Mouse (Mus musculus): ENCODE data around the gene Zswim8. TPM values are rescaled to one million over a fixed set of nuclear protein-coding genes. Genes with fewer than 3 reads are reported as not detected.
A peak's percentile ranks its signal among the peaks of the same experiment; 100 is the strongest.

Gene Zswim8
- polyA plus RNA-seq, 1 experiment: 105 TPM

GRCm38 (mm10) chr14:20757370-20757907, 50.1 kb downstream of the Zswim8 start:
- 92% methylated on average over 22 of the region's 22 CpGs for WGBS
- TF ChIP-seq CTCF (IDR thresholded peaks at IDR 0.05; ENCODE audit: control insufficient read depth, insufficient read depth, low read length) (no peak), POLR2A (IDR thresholded peaks at IDR 0.05; ENCODE audit: borderline replicate concordance, control insufficient read depth, low read depth, low read length) (peak; percentile 26; the same call in 1 of the 2 replicates)
- Histone ChIP-seq H3K4me1 (ENCODE audit: control insufficient read depth, insufficient read depth, low read length) (no peaks in the 10 kb centered on the region), H3K4me3 (replicated peaks; ENCODE audit: control insufficient read depth, low read depth, low read length) (no peak overlapping the region), H3K27ac (ENCODE audit: control insufficient read depth, insufficient read depth, low read depth, low read length, poor library complexity) (no peak overlapping the region)

DNA sequence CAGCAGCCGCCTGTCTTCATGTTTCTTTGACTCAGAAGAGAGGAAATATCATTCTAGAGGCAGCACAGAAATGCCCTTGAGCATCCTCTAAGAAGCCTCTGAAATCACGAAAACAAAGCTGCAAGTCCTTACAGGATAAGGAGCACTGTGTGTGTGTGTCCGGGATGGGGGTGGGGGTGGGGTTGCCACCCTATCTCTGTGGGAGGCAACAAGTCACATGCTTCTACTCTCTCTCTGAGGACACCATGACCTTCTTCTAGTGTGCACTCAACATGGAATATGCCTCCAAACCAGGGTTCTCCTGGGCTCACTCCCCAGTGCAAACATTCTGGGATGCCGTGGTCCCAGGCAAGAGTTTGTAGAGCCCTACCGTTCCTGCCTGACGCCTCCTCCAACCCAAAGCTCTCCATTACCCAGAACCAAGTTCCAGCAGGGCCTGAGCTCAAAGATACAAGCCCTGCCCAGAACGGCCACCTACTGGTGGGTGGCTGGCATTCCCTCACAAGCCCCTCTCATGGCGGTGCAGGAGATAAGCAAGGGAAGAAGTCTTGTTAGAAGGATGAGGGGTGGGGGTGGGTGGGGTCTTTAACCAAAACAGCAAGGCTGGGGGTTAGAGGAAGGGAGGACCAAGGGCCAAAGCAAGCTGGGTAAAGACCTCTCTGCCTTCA, 51.5 kb downstream of the Zswim8 start:
- no peak overlapping the region for H3K27ac ChIP-seq (ENCODE audit: control insufficient read depth, insufficient read depth, low read depth, low read length, poor library complexity)
- no peak for TF ChIP-seq POLR2A (IDR thresholded peaks at IDR 0.05; ENCODE audit: borderline replicate concordance, control insufficient read depth, low read depth, low read length)
- TF ChIP-seq CTCF (IDR thresholded peaks at IDR 0.05; ENCODE audit: control insufficient read depth, insufficient read depth, low read length): no peak
- no peak overlapping the region for H3K4me3 ChIP-seq (replicated peaks; ENCODE audit: control insufficient read depth, low read depth, low read length)
- no peaks in the 10 kb centered on the region for H3K4me1 ChIP-seq (ENCODE audit: control insufficient read depth, insufficient read depth, low read length)
- 85% methylated on average over 8 of the region's 8 CpGs for WGBS

DNA sequence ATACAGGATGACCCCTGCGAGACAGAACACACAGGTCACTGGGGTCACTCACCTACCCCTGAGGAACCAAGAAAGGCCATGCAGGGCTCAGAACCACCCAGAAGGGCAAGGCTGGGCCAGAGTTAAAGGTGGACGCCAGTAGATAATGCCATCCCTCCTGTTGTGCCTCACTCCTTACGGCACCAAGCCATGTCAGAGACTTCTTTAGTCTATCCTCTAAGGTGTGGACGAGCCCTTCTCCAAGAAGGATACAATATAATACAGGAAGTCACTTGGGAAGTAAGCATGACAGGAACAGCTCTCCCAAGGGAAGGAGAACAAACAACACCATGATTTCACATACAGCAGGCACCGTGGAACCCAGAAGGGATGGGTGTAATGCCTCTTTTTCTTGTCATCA, 57.6 kb downstream of the Zswim8 start:
- WGBS: 86% methylated on average over 5 of the region's 5 CpGs
- Histone ChIP-seq H3K4me3 (replicated peaks; ENCODE audit: control insufficient read depth, low read depth, low read length) (no peak overlapping the region), H3K4me1 (ENCODE audit: control insufficient read depth, insufficient read depth, low read length) (peaks cover 1% of the 10 kb centered on the region; the same call in 1 of the 2 replicates), H3K27ac (ENCODE audit: control insufficient read depth, insufficient read depth, low read depth, low read length, poor library complexity) (peak overlapping the region; percentile 14; the same call in 1 of the 2 replicates)
- TF ChIP-seq CTCF (IDR thresholded peaks at IDR 0.05; ENCODE audit: control insufficient read depth, insufficient read depth, low read length) (no peak), POLR2A (IDR thresholded peaks at IDR 0.05; ENCODE audit: borderline replicate concordance, control insufficient read depth, low read depth, low read length) (no peak)

- WGBS: 21% methylated on average over 12 of the region's 12 CpGs
- TF ChIP-seq POLR2A (IDR thresholded peaks at IDR 0.05; ENCODE audit: borderline replicate concordance, control insufficient read depth, low read depth, low read length): no peak
- peak; percentile 94 for TF ChIP-seq CTCF (IDR thresholded peaks at IDR 0.05; ENCODE audit: control insufficient read depth, insufficient read depth, low read length)
These were observed 58.4 kb downstream of the Zswim8 start for GRCm38 (mm10) chr14:20765642-20766258.

GRCm38 (mm10) chr14:20767936-20768335, 60.6 kb downstream of the Zswim8 start:
- 83% methylated on average over 7 of the region's 7 CpGs for WGBS
- H3K4me1 ChIP-seq (ENCODE audit: control insufficient read depth, insufficient read depth, low read length): peaks cover 1% of the 10 kb centered on the region; the same call in 1 of the 2 replicates
- TF ChIP-seq POLR2A (IDR thresholded peaks at IDR 0.05; ENCODE audit: borderline replicate concordance, control insufficient read depth, low read depth, low read length): no peak
- no peak for TF ChIP-seq CTCF (IDR thresholded peaks at IDR 0.05; ENCODE audit: control insufficient read depth, insufficient read depth, low read length)
- H3K27ac ChIP-seq (ENCODE audit: control insufficient read depth, insufficient read depth, low read depth, low read length, poor library complexity): no peak overlapping the region
- no peak overlapping the region for H3K4me3 ChIP-seq (replicated peaks; ENCODE audit: control insufficient read depth, low read depth, low read length)

More at GRCm38 (mm10) chr14:20765642-20766258, 58.4 kb downstream of the Zswim8 start:
- Histone ChIP-seq H3K4me1 (ENCODE audit: control insufficient read depth, insufficient read depth, low read length) (peaks cover 1% of the 10 kb centered on the region; the same call in 1 of the 2 replicates), H3K27ac (ENCODE audit: control insufficient read depth, insufficient read depth, low read depth, low read length, poor library complexity) (no peak overlapping the region; the same call in 1 of the 2 replicates), H3K4me3 (replicated peaks; ENCODE audit: control insufficient read depth, low read depth, low read length) (no peak overlapping the region)

DNA sequence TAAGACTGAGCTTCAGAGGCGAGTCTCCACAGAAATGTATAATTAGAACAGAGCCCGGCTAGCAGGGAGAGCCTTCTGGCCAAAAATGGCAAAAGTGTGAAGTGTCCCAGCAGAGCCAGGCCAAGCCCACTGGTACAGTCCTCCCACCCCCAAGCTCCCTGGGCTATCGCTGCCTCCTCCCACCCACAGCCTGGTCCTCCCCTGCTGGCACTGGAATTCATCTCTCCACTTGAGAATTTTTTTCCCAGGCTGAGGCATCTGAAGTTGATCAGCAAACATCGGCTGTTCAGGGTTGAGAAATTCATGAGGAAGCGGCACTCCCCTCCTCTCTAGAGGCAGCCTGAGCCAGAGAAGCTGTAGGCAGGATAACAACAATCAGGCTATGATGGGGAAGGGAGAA, 61.2 kb downstream of the Zswim8 start:
- TF ChIP-seq CTCF (IDR thresholded peaks at IDR 0.05; ENCODE audit: control insufficient read depth, insufficient read depth, low read length) (no peak), POLR2A (IDR thresholded peaks at IDR 0.05; ENCODE audit: borderline replicate concordance, control insufficient read depth, low read depth, low read length) (no peak)
- no peak overlapping the region for H3K27ac ChIP-seq (ENCODE audit: control insufficient read depth, insufficient read depth, low read depth, low read length, poor library complexity)
- H3K4me1 ChIP-seq (ENCODE audit: control insufficient read depth, insufficient read depth, low read length): peaks cover 1% of the 10 kb centered on the region; the same call in 1 of the 2 replicates
- no peak overlapping the region for H3K4me3 ChIP-seq (replicated peaks; ENCODE audit: control insufficient read depth, low read depth, low read length)
- 77% methylated on average over 5 of the region's 5 CpGs for WGBS

GRCm38 (mm10) chr14:20771941-20772340, 64.6 kb downstream of the Zswim8 start:
- no peaks in the 10 kb centered on the region; the same call in 1 of the 2 replicates for H3K4me1 ChIP-seq (ENCODE audit: control insufficient read depth, insufficient read depth, low read length)
- TF ChIP-seq POLR2A (IDR thresholded peaks at IDR 0.05; ENCODE audit: borderline replicate concordance, control insufficient read depth, low read depth, low read length) (no peak), CTCF (IDR thresholded peaks at IDR 0.05; ENCODE audit: control insufficient read depth, insufficient read depth, low read length) (no peak)
- 83% methylated on average over 3 of the region's 3 CpGs for WGBS

DNA sequence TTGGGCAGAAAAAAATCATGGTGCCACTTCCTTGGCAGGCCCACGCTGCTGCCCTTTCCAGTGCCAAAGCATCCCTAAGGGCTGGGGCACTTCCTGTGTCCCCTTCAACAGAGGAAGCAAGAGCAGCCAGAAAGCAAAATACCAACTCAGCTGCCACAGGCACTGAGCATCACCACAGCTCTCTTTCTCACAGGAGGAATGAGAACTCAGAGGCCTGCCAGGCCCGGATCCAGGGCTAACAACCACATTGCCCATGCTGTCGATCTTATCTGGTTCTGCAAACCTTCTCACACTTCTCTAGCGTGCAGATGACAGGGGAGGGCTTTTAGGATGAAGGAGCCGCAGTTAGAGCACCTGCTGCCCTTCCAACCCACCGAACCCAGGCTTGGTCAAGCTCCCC, 65.5 kb downstream of the Zswim8 start:
- H3K4me1 ChIP-seq (ENCODE audit: control insufficient read depth, insufficient read depth, low read length): no peaks in the 10 kb centered on the region; the same call in 1 of the 2 replicates
- TF ChIP-seq CTCF (IDR thresholded peaks at IDR 0.05; ENCODE audit: control insufficient read depth, insufficient read depth, low read length) (no peak), POLR2A (IDR thresholded peaks at IDR 0.05; ENCODE audit: borderline replicate concordance, control insufficient read depth, low read depth, low read length) (no peak)
- 20% methylated on average over 6 of the region's 6 CpGs for WGBS
- no peak overlapping the region for H3K27ac ChIP-seq (ENCODE audit: control insufficient read depth, insufficient read depth, low read depth, low read length, poor library complexity)
- no peak overlapping the region for H3K4me3 ChIP-seq (replicated peaks; ENCODE audit: control insufficient read depth, low read depth, low read length)

More at GRCm38 (mm10) chr14:20771941-20772340, 64.6 kb downstream of the Zswim8 start:
- Histone ChIP-seq H3K27ac (ENCODE audit: control insufficient read depth, insufficient read depth, low read depth, low read length, poor library complexity) (no peak overlapping the region), H3K4me3 (replicated peaks; ENCODE audit: control insufficient read depth, low read depth, low read length) (no peak overlapping the region)

Other genes starting within 250 kb of the Zswim8 start
- 28.3 and 34.6 TPM in 2 replicates for gene Anxa7, start 227.4 kb upstream of the Zswim8 start, polyA plus RNA-seq (2011; ENCODE audit: insufficient read depth, insufficient read length, low replicate concordance, missing spikeins)
- 7.6 and 7.7 TPM in 2 replicates for gene Mss51, start 210.7 kb upstream of the Zswim8 start, polyA plus RNA-seq (2011; ENCODE audit: insufficient read depth, insufficient read length, low replicate concordance, missing spikeins)
- gene Ppp3cb, start 161.0 kb upstream of the Zswim8 start, polyA plus RNA-seq (2011; ENCODE audit: insufficient read depth, insufficient read length, low replicate concordance, missing spikeins): 23.8 and 35.0 TPM in 2 replicates
- 2.2 and 6.4 TPM in 2 replicates for gene Usp54, start 66.5 kb upstream of the Zswim8 start, polyA plus RNA-seq (2011; ENCODE audit: insufficient read depth, insufficient read length, low replicate concordance, missing spikeins)
- gene Myoz1, start 51.0 kb upstream of the Zswim8 start, polyA plus RNA-seq (2011; ENCODE audit: insufficient read depth, insufficient read length, low replicate concordance, missing spikeins): 4.7 TPM in 1 of 2 replicates, not detected in the other
- gene Synpo2l, start 39.2 kb upstream of the Zswim8 start, polyA plus RNA-seq (2011; ENCODE audit: insufficient read depth, insufficient read length, low replicate concordance, missing spikeins): 0.70 TPM in 1 of 2 replicates, not detected in the other
- 29.8 and 49.6 TPM in 2 replicates for gene Sec24c, start 33.2 kb upstream of the Zswim8 start, polyA plus RNA-seq (2011; ENCODE audit: insufficient read depth, insufficient read length, low replicate concordance, missing spikeins)
- 3.6 and 5.8 TPM in 2 replicates for gene Fut11, start 12.6 kb upstream of the Zswim8 start, polyA plus RNA-seq (2011; ENCODE audit: insufficient read depth, insufficient read length, low replicate concordance, missing spikeins)
- gene Chchd1, start 4.5 kb upstream of the Zswim8 start, polyA plus RNA-seq (2011; ENCODE audit: insufficient read depth, insufficient read length, low replicate concordance, missing spikeins): 44.3 and 106 TPM in 2 replicates
- 21.1 and 50.0 TPM in 2 replicates for gene Ndst2, start 27.0 kb downstream of the Zswim8 start, polyA plus RNA-seq (2011; ENCODE audit: insufficient read depth, insufficient read length, low replicate concordance, missing spikeins)
- 4.8 and 13.8 TPM in 2 replicates for gene Camk2g, start 86.5 kb downstream of the Zswim8 start, polyA plus RNA-seq (2011; ENCODE audit: insufficient read depth, insufficient read length, low replicate concordance, missing spikeins)
- gene Plau, start 129.1 kb downstream of the Zswim8 start, polyA plus RNA-seq (2011; ENCODE audit: insufficient read depth, insufficient read length, low replicate concordance, missing spikeins): 1.8 and 6.9 TPM in 2 replicates
- 31.5 and 59.2 TPM in 2 replicates for gene Vcl, start 221.8 kb downstream of the Zswim8 start, polyA plus RNA-seq (2011; ENCODE audit: insufficient read depth, insufficient read length, low replicate concordance, missing spikeins)